Mouse (Mus musculus): Measurements from ENCODE around the gene Mogat2.

Gene Mogat2

GRCm38 (mm10) chr7:99235657-99236056 lies 2.8 kb downstream of the Mogat2 start:
- in situ Hi-C loops (cut with MseI, MboI) = no loop called here

- in situ Hi-C loops (cut with MseI, MboI) = no loop called here
These were observed 3.5 kb downstream of the Mogat2 start for GRCm38 (mm10) chr7:99234916-99235315.

GRCm38 (mm10) chr7:99232571-99232970 lies 5.8 kb downstream of the Mogat2 start:
- in situ Hi-C loops (cut with MseI, MboI) = no loop called here

- in situ Hi-C loops (cut with MseI, MboI) = no loop called here
These were observed 8.2 kb downstream of the Mogat2 start for GRCm38 (mm10) chr7:99230061-99230747.

- in situ Hi-C loops (cut with MseI, MboI) = loop anchor here in 1 of 2 experiments (5.0 kb wide), 1 partner anchor 62 kb away; no protein-coding TSS in a partner anchor
These were observed 9.0 kb downstream of the Mogat2 start for GRCm38 (mm10) chr7:99229411-99229810.

- in situ Hi-C loops (cut with MseI, MboI) = loop anchor here in 1 of 2 experiments (5.0 kb wide), 1 partner anchor 62 kb away; no protein-coding TSS in a partner anchor
These were observed 9.6 kb downstream of the Mogat2 start for GRCm38 (mm10) chr7:99228825-99229224.

- in situ Hi-C loops (cut with MseI, MboI) = loop anchor here in 1 of 2 experiments (5.0 kb wide), 1 partner anchor 60 kb away; no protein-coding TSS in a partner anchor
These were observed 11.2 kb downstream of the Mogat2 start for GRCm38 (mm10) chr7:99227267-99227666.

- in situ Hi-C loops (cut with MseI, MboI) = loop anchor here in 1 of 2 experiments (5.0 kb wide), 1 partner anchor 59 kb away; no protein-coding TSS in a partner anchor
These were observed 11.8 kb downstream of the Mogat2 start for GRCm38 (mm10) chr7:99226662-99227061.

- in situ Hi-C loops (cut with MseI, MboI) = loop anchor here in 1 of 2 experiments (5.0 kb wide), 1 partner anchor 58 kb away; no protein-coding TSS in a partner anchor
These were observed 13.0 kb downstream of the Mogat2 start for GRCm38 (mm10) chr7:99225421-99225820.

GRCm38 (mm10) chr7:99224648-99225190 lies 13.7 kb downstream of the Mogat2 start:
- in situ Hi-C loops (cut with MseI, MboI) = loop anchor here in 1 of 2 experiments (5.0 kb wide), 1 partner anchor 57 kb away; no protein-coding TSS in a partner anchor

GRCm38 (mm10) chr7:99224225-99224624 lies 14.2 kb downstream of the Mogat2 start:
- in situ Hi-C loops (cut with MseI, MboI) = no loop called here

- in situ Hi-C loops (cut with MseI, MboI) = no loop called here
These were observed 20.9 kb downstream of the Mogat2 start for GRCm38 (mm10) chr7:99217338-99218074.

GRCm38 (mm10) chr7:99215347-99215855 lies 23.0 kb downstream of the Mogat2 start:
- in situ Hi-C loops (cut with MseI, MboI) = no loop called here

- in situ Hi-C loops (cut with MseI, MboI) = no loop called here
These were observed 23.7 kb downstream of the Mogat2 start for GRCm38 (mm10) chr7:99214621-99215185.

- in situ Hi-C loops (cut with MseI, MboI) = no loop called here
These were observed 24.7 kb downstream of the Mogat2 start for GRCm38 (mm10) chr7:99213686-99214085.

- in situ Hi-C loops (cut with MseI, MboI) = no loop called here
These were observed 25.4 kb downstream of the Mogat2 start for GRCm38 (mm10) chr7:99213056-99213455.

GRCm38 (mm10) chr7:99208704-99209103 lies 29.7 kb downstream of the Mogat2 start:
- in situ Hi-C loops (cut with MseI, MboI) = no loop called here

GRCm38 (mm10) chr7:99206364-99206763 lies 32.1 kb downstream of the Mogat2 start:
- in situ Hi-C loops (cut with MseI, MboI) = no loop called here

- in situ Hi-C loops (cut with MseI, MboI) = no loop called here
These were observed 36.3 kb downstream of the Mogat2 start for GRCm38 (mm10) chr7:99202163-99202562.

- in situ Hi-C loops (cut with MseI, MboI) = no loop called here
These were observed 38.1 kb downstream of the Mogat2 start for GRCm38 (mm10) chr7:99200290-99200689.

GRCm38 (mm10) chr7:99199451-99200175 lies 38.8 kb downstream of the Mogat2 start:
- in situ Hi-C loops (cut with MseI, MboI) = no loop called here

Measured in mouse trophoblast stem cell (cell line).